Mouse (Mus musculus): ENCODE measurements around the gene Trpm3. TPM values are rescaled to one million over a fixed set of nuclear protein-coding genes. Genes with fewer than 3 reads are reported as not detected.
"Not testable (repeated sequence)": the region's sequence is repeated elsewhere in the genome, so short reads cannot be mapped to it uniquely, and the experiment has no call there.

Trpm3 gene
- polyA plus RNA-seq, 1 experiment from 2014 or later, result 37.2 TPM

DNA sequence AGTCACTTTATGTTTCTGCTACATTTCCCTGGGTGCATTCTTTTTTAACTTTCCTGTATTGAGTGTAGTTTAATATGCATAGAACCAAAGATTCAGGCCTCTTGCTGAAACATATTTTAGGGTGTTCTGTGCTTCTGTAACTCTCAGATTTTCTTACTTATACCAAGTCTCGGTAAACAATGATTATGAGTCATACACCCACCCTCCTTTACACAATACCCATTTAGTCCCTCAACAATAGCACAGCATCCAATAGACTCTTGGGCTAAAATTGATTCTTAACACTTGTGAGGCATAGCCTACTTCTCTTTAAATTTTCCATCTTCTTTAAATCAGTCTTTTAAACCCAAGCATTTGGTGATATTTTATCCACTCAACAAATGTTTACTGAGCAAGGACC lies 709.4 kb downstream of the Trpm3 start:
- WGBS, result 26% methylated on average over 1 of the region's 1 CpGs
- no peaks in the 10 kb centered on the region for H3K9me3 ChIP-seq
- no peak overlapping the region for H3K27ac ChIP-seq (replicated peaks)

DNA sequence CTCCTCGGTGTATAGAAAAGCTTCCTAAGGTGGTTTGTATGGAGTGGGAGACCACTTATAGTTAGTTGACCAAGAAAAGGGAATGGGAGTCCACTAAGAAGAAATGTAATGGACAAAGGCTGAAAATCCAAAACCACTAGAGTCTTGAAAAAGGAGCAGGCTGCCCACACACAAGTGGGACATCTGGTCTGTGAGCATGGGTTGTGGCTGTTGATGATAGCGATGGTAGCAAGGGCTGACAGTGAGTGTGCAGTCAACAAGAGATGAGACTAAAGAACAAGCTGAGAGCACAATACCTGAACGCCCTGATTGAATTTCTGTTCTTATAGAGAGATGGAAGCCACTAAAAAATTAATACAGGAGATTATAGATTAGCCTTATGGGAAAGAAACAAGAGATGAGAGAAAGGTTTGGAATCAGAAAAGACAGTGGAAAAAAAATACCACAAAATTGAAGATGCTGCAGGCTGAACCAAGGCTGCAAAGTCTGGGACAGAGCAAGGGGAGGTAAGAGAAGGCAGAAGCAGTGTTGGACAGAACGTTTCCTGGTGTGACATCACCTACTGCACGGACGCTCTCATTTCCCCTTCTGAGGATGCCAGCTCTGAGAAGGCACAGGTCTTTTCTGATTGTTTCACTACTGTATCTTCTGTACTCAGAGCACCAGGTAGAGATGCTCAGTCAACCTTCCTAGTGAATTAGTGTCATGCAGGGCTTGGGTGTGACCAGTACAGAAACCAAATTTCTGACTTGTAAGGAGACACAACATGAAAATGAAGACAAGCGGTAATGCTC lies 710.1 kb downstream of the Trpm3 start:
- Histone ChIP-seq H3K9ac (no peak overlapping the region), H3K9me3 (no peaks in the 10 kb centered on the region), H3K27me3 (no peaks in the 10 kb centered on the region; the same call in 1 of the 2 replicates), H3K36me3 (no peaks in the 10 kb centered on the region), H3K4me3 (no peak overlapping the region), H3K27ac (replicated peaks) (no peak overlapping the region), H3K4me2 (no peak overlapping the region), H3K4me1 (replicated peaks) (peaks cover 14% of the 10 kb centered on the region; the same call in 1 of the 2 replicates)
- no peak for ATAC-seq (ENCODE audit: low FRiP score, low read depth)
- 73% methylated on average over 7 of the region's 7 CpGs for WGBS

More for the DNA sequence above, 709.4 kb downstream of the Trpm3 start:
- H3K36me3 ChIP-seq, result no peaks in the 10 kb centered on the region
- no peak overlapping the region for H3K4me2 ChIP-seq
- ATAC-seq (ENCODE audit: low FRiP score, low read depth), result no peak
- no peak overlapping the region for H3K9ac ChIP-seq
- H3K27me3 ChIP-seq, result no peaks in the 10 kb centered on the region; the same call in 1 of the 2 replicates
- H3K4me1 ChIP-seq (replicated peaks), result peaks cover 14% of the 10 kb centered on the region; the same call in 1 of the 2 replicates
- no peak overlapping the region for H3K4me3 ChIP-seq

DNA sequence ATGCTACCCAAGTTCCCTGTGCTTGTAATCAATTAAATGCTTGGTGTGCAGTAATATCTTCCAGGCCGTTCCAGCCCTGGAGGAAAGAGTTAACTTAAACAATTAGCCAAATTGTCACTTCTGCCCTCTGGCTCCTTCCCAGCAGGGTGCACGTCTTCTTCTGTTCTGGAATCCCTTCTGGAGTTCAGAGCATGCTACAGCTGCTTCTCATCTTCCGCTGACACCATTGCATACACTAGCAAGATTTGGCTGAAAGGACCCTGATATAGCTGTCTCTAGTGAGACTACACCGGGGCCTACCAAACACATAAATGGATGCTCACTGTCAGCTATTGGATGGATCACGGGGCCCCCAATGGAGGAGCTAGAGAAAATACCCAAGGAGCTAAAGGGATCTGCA lies 712.6 kb downstream of the Trpm3 start:
- not testable (repeated sequence) for H3K9me3 ChIP-seq; H3K9ac ChIP-seq; H3K4me2 ChIP-seq; ATAC-seq (ENCODE audit: low FRiP score, low read depth); H3K4me3 ChIP-seq; H3K36me3 ChIP-seq; H3K27me3 ChIP-seq; H3K27ac ChIP-seq (replicated peaks)
- H3K4me1 ChIP-seq (replicated peaks), result peaks cover 14% of the 10 kb centered on the region; the same call in 1 of the 2 replicates
- 36% methylated on average over 5 of the region's 5 CpGs for WGBS

DNA sequence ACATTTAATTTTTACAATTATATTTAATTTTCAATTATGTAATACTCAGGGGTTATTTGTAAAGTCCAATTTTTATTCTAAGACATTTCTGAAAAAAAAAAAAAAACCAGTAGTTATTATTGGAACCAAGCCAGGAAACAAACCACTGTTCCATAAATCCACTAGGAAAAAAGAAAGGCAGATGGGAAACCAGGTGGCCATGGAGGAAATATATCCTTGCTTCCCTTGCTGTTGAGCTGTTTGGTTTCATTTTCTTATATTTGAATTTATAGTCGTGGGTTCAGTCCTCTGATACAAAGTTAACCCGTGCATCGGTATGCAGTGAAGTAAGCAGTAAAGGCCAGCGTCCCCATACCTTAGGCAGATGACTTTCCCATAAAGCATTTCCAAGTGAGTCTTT lies 720.8 kb downstream of the Trpm3 start:
- WGBS, result 88% methylated on average over 4 of the region's 4 CpGs
- H3K9me3 ChIP-seq, result no peaks in the 10 kb centered on the region
- H3K4me3 ChIP-seq, result no peak overlapping the region
- no peaks in the 10 kb centered on the region for H3K4me1 ChIP-seq (replicated peaks)
- no peak overlapping the region for H3K9ac ChIP-seq
- no peak overlapping the region for H3K4me2 ChIP-seq
- no peaks in the 10 kb centered on the region for H3K27me3 ChIP-seq
- no peak overlapping the region for H3K27ac ChIP-seq (replicated peaks)
- no peaks in the 10 kb centered on the region for H3K36me3 ChIP-seq
- no peak for ATAC-seq (ENCODE audit: low FRiP score, low read depth)

DNA sequence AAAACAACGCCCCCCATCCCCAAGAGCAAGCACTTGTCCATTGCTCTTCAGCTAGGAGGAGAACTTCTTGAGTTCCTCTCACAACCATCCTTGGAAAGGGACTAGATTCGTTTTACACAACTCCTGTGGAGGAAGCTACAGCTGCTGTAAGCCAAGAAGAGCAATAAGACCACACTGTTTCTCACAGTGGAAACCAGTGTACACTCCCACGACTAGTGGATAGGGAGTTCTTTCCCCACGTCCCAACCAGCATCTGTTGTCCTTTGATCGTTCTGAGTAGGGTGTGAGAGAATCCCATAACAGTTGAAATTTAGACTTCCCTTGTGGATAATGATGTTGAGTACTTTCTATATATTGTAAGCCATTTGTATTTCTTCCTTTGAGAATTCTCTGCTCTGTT lies 728.6 kb downstream of the Trpm3 start:
- ATAC-seq (ENCODE audit: low FRiP score, low read depth), result no peak
- WGBS, result 85% methylated on average over 5 of the region's 5 CpGs
- H3K4me1 ChIP-seq (replicated peaks), result no peaks in the 10 kb centered on the region

DNA sequence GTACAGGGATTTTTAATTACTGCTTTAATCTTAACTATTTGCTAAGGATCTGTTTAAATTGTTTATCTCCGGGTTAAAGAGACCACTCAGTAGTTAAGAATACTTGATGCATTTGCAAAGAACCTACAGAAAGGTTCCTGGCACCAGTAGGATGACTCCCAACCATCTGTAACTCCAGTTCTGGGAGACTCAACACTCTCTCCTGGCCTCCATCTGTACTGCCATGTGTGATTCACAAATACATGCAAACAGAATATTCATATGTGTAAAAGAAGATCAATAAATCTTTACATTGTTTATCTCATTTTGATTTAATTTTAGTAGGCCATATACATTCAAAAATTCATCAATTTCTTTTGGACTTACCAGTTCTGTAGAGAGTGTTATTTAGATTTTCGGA lies 731.0 kb downstream of the Trpm3 start:
- 90% methylated on average over 2 of the region's 2 CpGs for WGBS
- H3K27ac ChIP-seq (replicated peaks), result no peak overlapping the region
- no peaks in the 10 kb centered on the region for H3K36me3 ChIP-seq
- no peak overlapping the region for H3K4me2 ChIP-seq
- H3K27me3 ChIP-seq, result no peaks in the 10 kb centered on the region
- ATAC-seq (ENCODE audit: low FRiP score, low read depth), result no peak
- H3K4me3 ChIP-seq, result no peak overlapping the region
- no peaks in the 10 kb centered on the region for H3K9me3 ChIP-seq
- H3K4me1 ChIP-seq (replicated peaks), result no peaks in the 10 kb centered on the region
- H3K9ac ChIP-seq, result no peak overlapping the region

More for the DNA sequence above, 728.6 kb downstream of the Trpm3 start:
- H3K4me2 ChIP-seq, result no peak overlapping the region
- no peak overlapping the region for H3K9ac ChIP-seq
- no peaks in the 10 kb centered on the region for H3K27me3 ChIP-seq
- H3K9me3 ChIP-seq, result no peaks in the 10 kb centered on the region
- H3K27ac ChIP-seq (replicated peaks), result no peak overlapping the region
- H3K4me3 ChIP-seq, result no peak overlapping the region
- no peaks in the 10 kb centered on the region for H3K36me3 ChIP-seq

DNA sequence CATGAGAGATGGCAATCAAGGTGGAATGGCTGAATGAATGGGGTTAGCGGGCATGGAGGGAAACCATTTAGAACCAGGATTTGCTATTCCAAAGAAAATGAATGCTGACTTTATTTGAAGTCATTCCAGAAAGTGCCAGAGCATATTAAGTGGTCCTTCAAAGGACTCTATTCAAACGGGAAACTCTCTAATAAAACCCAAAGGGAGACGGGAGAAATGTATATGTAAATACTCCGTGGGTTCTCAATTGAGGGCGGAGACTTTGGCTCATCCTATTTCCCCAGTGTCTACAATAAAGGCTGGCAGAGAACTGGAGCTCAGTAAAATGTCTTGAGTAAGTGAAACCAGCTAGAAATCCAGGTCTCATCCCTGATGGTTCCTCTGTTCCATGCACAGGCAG lies 733.6 kb downstream of the Trpm3 start:
- Histone ChIP-seq H3K4me3 (no peak overlapping the region), H3K27me3 (no peaks in the 10 kb centered on the region), H3K9me3 (no peaks in the 10 kb centered on the region), H3K4me1 (replicated peaks) (no peaks in the 10 kb centered on the region), H3K36me3 (no peaks in the 10 kb centered on the region), H3K27ac (replicated peaks) (no peak overlapping the region), H3K9ac (no peak overlapping the region), H3K4me2 (no peak overlapping the region)
- WGBS, result 37% methylated on average over 5 of the region's 5 CpGs
- no peak for ATAC-seq (ENCODE audit: low FRiP score, low read depth)

DNA sequence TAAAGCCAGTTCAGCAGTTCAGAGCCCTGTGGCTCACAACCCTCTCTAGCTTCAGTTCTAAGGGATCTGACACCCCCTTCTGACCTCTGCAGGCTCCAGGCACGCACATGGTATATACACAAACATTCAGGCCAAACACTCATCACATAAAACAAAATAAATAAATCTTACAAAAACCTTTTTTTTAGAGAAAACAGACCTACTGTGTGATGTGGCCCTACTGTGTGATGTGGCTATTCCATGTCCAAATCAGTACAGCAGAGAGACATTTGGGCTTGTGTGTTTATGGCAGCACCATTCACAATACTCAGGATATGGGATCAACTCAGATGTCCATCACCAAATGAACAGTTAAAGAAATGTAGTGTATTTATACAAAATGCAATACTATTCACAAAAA lies 741.4 kb downstream of the Trpm3 start:
- no peaks in the 10 kb centered on the region; the same call in 1 of the 2 replicates for H3K4me1 ChIP-seq (replicated peaks)
- no peaks in the 10 kb centered on the region for H3K9me3 ChIP-seq
- 74% methylated on average over 1 of the region's 1 CpGs for WGBS
- no peak overlapping the region for H3K4me3 ChIP-seq
- no peak overlapping the region for H3K27ac ChIP-seq (replicated peaks)
- no peaks in the 10 kb centered on the region for H3K36me3 ChIP-seq
- no peak for ATAC-seq (ENCODE audit: low FRiP score, low read depth)
- no peak overlapping the region for H3K9ac ChIP-seq
- no peak overlapping the region for H3K4me2 ChIP-seq
- peaks cover 5% of the 10 kb centered on the region; the same call in 1 of the 2 replicates for H3K27me3 ChIP-seq

DNA sequence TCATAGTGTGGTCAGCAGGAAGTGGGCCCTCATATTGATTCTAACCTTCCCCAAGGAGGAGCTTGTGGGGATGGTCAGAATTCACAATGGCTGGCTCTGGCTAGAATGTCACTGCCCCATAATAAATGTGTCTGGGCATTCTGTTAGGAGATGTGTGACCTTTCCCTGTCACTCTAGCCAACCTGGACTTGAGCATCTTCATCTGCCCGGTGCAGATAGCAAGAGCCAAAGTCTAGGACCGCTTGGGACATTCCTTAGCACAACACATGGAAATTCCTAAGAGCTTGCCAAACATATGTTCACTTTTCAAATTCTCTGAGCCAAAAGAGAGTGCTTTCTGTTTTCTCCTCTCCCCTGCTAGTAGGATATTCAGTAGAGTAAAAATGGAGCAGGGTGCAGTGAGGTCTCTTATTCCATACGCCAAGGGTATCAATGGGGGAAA lies 743.8 kb downstream of the Trpm3 start:
- Histone ChIP-seq H3K4me1 (replicated peaks) (no peaks in the 10 kb centered on the region; the same call in 1 of the 2 replicates), H3K27me3 (peaks cover 5% of the 10 kb centered on the region; the same call in 1 of the 2 replicates), H3K4me3 (no peak overlapping the region), H3K9me3 (no peaks in the 10 kb centered on the region), H3K36me3 (no peaks in the 10 kb centered on the region), H3K4me2 (no peak overlapping the region), H3K9ac (no peak overlapping the region), H3K27ac (replicated peaks) (no peak overlapping the region)
- no peak for ATAC-seq (ENCODE audit: low FRiP score, low read depth)
- 68% methylated on average over 3 of the region's 3 CpGs for whole genome bisulfite sequencing

DNA sequence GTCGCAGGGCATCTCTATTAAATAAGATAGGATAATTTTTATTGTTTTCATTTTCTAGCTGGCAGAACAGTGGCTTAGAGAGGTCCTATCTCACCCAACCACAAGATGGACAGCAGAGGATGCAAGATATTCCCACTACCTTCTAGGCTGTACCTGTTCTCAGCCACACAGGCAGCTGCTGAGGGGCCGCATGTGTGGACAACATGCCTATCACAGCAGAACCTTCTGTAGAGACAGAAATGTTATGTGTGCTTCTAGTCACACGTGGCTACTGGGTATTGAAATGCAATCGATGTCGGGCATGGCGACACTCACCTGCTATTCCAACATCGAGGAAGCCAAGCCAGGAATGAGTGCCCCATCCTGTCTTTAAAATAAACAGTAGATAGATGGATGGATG lies 744.3 kb downstream of the Trpm3 start:
- Histone ChIP-seq H3K27ac (replicated peaks) (no peak overlapping the region), H3K4me2 (no peak overlapping the region), H3K4me1 (replicated peaks) (no peaks in the 10 kb centered on the region; the same call in 1 of the 2 replicates), H3K27me3 (peaks cover 5% of the 10 kb centered on the region; the same call in 1 of the 2 replicates), H3K4me3 (no peak overlapping the region), H3K9ac (no peak overlapping the region), H3K9me3 (no peaks in the 10 kb centered on the region), H3K36me3 (no peaks in the 10 kb centered on the region)
- WGBS, result 90% methylated on average over 7 of the region's 7 CpGs
- no peak for ATAC-seq (ENCODE audit: low FRiP score, low read depth)

DNA sequence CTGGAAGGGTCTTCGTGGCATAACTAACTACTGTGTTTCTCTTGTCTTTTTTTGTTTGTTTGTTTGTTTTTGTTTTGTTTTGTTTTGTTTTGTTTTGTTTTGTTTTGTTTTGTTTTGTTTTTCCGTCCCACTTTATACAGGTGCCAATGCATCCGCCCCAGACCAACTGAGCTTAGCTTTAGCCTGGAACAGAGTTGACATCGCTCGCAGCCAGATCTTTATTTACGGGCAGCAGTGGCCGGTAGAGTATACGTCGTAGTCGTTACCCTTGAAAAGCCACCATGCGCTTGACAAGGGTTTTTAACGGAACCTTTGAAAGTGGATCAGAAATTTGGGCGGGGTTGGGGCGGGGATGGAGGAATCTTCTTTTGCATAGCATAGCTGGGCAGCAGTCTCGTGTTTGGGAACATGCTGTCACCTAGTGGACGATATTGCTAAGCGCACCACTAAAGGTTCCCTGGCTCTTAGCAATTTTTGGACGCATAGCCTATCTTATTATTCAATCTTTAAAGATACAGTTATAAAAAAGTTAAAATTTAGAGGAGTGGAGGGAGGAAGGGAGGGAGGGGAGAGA lies 745.0 kb downstream of the Trpm3 start:
- Histone ChIP-seq H3K4me2 (peak overlapping the region; percentile 53), H3K4me1 (replicated peaks) (no peaks in the 10 kb centered on the region; the same call in 1 of the 2 replicates), H3K9me3 (no peaks in the 10 kb centered on the region), H3K4me3 (peak overlapping the region; percentile 27), H3K9ac (0 out of 2 replicates have a peak overlapping the region, but pooled peaks have one; percentile 4), H3K27ac (replicated peaks) (no peak overlapping the region), H3K27me3 (peaks cover 5% of the 10 kb centered on the region; the same call in 1 of the 2 replicates), H3K36me3 (no peaks in the 10 kb centered on the region)
- ATAC-seq (ENCODE audit: low FRiP score, low read depth), result peak; percentile 92
- 19% methylated on average over 18 of the region's 18 CpGs for WGBS

DNA sequence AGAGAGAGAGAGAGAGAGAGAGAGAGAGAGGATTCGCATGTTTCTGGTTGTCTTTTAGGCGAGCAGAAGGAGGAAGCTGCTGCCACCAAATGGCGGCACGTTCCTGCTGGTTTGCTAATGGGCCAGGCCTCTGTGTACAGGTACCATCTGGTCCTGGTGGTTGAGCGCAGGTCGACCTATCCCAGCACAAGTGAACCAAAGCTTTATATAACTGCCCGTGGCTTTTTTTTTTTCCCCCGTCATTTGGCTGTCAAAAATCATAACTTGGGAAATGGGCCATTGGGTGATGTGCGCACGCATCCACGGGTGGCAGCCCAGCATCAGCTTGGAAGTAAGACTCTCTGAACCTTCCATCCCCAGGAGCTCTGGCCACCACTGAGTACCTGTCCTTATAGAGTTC lies 745.5 kb downstream of the Trpm3 start:
- WGBS, result 46% methylated on average over 11 of the region's 11 CpGs
- ATAC-seq (ENCODE audit: low FRiP score, low read depth), result peak; percentile 84
- Histone ChIP-seq H3K9me3 (no peaks in the 10 kb centered on the region), H3K4me3 (no peak overlapping the region), H3K4me2 (peak overlapping the region; percentile 53), H3K36me3 (no peaks in the 10 kb centered on the region), H3K9ac (no peak overlapping the region), H3K27ac (replicated peaks) (0 out of 2 replicates have a peak overlapping the region, but pooled peaks have one; percentile 51), H3K27me3 (peaks cover 5% of the 10 kb centered on the region; the same call in 1 of the 2 replicates), H3K4me1 (replicated peaks) (no peaks in the 10 kb centered on the region; the same call in 1 of the 2 replicates)
